Mouse (Mus musculus) spleen, adult 2 months (tissue): Measurements from ENCODE around the gene Pinlyp. TPM values are rescaled to one million over a fixed set of nuclear protein-coding genes. Genes with fewer than 3 reads are reported as not detected.

ENCODE experiments used
- DNase-seq, 2 experiments: peaks; one replicate each; pipeline versions ENCODE4 v3.0.0 to v3.0.0-alpha.2; 2012 to 2021; ENCODE audit warnings: low spot score in 2 of 2, low read depth in 1 of 2
- H3K27ac ChIP-seq: fragments of 200-500 bp; 2 replicates; pipeline ENCODE4 v1.5.1; 2012; ENCODE audit warnings: low read length, inconsistent platforms; ENCODE audit not compliant: insufficient read depth
- H3K27me3 ChIP-seq: fragments of 200-500 bp; 2 replicates; pipeline ENCODE4 v1.6.1; 2012; ENCODE audit warnings: mild to moderate bottlenecking, moderate library complexity, low read length, inconsistent platforms; ENCODE audit not compliant: control insufficient read depth, insufficient read depth
- H3K36me3 ChIP-seq: fragments of 200-500 bp; 2 replicates; pipeline ENCODE4 v1.6.1; 2012; ENCODE audit warnings: mild to moderate bottlenecking, low read length, inconsistent platforms; ENCODE audit not compliant: control insufficient read depth, insufficient read depth
- H3K4me1 ChIP-seq: fragments of 200-500 bp; 2 replicates; pipeline ENCODE4 v1.6.1; 2011; ENCODE audit warnings: inconsistent platforms; ENCODE audit not compliant: control insufficient read depth, insufficient read depth, insufficient read length
- H3K4me3 ChIP-seq: fragments of 200-500 bp; 2 replicates; pipeline ENCODE4 v1.5.1; 2011; ENCODE audit warnings: mild to moderate bottlenecking, inconsistent platforms; ENCODE audit not compliant: insufficient read depth, insufficient read length; ENCODE audit errors: extremely low read depth
- CTCF ChIP-seq: fragments of 200-500 bp; IDR thresholded peaks from 2 replicates; pipeline ENCODE4 v1.5.1; 2011; ENCODE audit warnings: mild to moderate bottlenecking, inconsistent platforms; ENCODE audit not compliant: insufficient read depth, insufficient read length, insufficient replicate concordance; ENCODE audit errors: extremely low read depth
- POLR2A ChIP-seq: fragments of 200-500 bp; IDR thresholded peaks from 2 replicates; pipeline ENCODE4 v1.6.1; 2011; ENCODE audit warnings: low read depth, low read length, inconsistent platforms
- WGBS: fragments of 180-500 bp; shearing (Covaris S2); methylation state at CpG from one replicate; pipeline ENCODE4 v1.1.7; 2018; 5-methylcytosine and 5-hydroxymethylcytosine counted together
- polyA plus RNA-seq: library from polyadenylated mRNA; depleted of rRNA; stranded (reverse); fragments of >200 nt; gene quantifications from 2 replicates; pipeline ENCODE4 v1.2.3, GENCODE M21; 2012

Gene Pinlyp
- polyA plus RNA-seq, 1 experiment = 0.23 TPM

DNA sequence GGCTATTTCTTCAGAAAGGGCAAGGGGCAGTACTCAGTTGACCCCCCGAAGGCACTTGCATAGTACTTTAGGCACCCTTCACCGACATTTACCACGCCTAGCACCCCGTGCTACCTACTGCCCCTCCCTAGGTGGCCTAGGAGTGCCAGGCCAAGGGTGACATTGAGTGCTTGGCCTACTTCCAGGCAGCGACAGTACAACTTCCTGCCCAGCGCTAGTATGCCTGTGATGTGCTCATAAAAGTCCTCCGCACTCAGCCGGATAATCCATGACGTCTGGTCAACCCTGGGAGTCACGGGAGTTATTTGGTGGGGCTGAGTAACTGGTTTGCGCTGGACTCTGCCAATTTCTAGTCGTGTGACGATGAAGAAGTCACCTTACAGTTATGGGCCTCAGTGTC lies 42.4 kb upstream of the Pinlyp start:
- peaks cover 6% of the 10 kb centered on the region for H3K4me1 ChIP-seq
- 46% methylated on average over 13 of the region's 13 CpGs for WGBS
- H3K36me3 ChIP-seq = no peaks in the 10 kb centered on the region
- DNase-seq = no peak
- no peak for TF ChIP-seq POLR2A
- TF ChIP-seq CTCF = no peak
- H3K4me3 ChIP-seq = no peak overlapping the region
- H3K27ac ChIP-seq = no peak overlapping the region
- H3K27me3 ChIP-seq = no peaks in the 10 kb centered on the region

DNA sequence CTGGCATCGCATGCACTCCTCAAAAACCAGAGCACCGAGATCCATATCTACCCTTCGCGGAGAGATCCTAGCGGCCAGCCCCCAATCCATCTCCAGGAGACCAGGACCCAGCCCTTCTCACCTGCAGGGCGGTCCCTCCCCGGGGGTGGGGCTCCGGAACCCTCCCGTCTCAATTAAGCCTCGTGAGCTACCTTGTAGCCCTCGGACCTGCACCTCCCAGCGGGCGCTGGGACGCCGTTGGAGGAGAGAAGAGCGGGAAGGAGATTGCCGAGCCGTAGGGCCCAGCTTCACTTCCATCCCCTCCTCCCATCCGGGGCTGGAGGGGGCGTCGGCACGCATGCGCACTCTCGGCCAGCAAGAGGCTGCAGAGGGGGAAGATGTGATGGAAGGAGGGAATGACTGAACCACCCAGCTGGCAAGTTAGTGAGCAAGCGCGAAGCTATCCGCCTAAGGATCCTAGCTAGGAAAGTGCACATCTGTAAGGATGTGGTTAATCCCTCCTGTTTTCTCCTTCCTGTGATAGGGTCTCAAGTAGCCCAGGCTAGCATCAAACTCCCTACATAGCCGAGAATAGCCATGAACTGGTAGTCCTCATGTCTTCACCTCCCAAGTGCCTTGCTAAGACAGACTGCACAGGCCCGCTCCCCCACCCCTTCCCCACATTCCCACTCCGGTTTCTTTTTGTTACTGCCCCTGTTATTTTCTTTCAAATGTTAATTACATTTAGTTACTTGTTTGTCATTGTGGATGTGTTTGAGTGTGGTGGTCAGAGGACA lies 41.6 kb upstream of the Pinlyp start, which contains the start of the genes Ethe1 and Zfp575:
Gene Ethe1 (plus strand): TSS at position 214 of the 776 bp plus-strand sequence.
Gene Zfp575 (minus strand): TSS at position 312 of the 776 bp plus-strand sequence.
- TF ChIP-seq POLR2A (no peak), CTCF (no peak)
- no peaks in the 10 kb centered on the region for H3K27me3 ChIP-seq
- no peak within 1 kb of the TSS for H3K27ac ChIP-seq
- peak within 1 kb of the TSS; percentile 46; the same call in 1 of the 2 replicates for H3K4me3 ChIP-seq
- peaks cover 6% of the 10 kb centered on the region for H3K4me1 ChIP-seq
- 19% methylated on average over 30 of the region's 30 CpGs for WGBS
- no peaks in the 10 kb centered on the region for H3K36me3 ChIP-seq
- DNase-seq = no peak

DNA sequence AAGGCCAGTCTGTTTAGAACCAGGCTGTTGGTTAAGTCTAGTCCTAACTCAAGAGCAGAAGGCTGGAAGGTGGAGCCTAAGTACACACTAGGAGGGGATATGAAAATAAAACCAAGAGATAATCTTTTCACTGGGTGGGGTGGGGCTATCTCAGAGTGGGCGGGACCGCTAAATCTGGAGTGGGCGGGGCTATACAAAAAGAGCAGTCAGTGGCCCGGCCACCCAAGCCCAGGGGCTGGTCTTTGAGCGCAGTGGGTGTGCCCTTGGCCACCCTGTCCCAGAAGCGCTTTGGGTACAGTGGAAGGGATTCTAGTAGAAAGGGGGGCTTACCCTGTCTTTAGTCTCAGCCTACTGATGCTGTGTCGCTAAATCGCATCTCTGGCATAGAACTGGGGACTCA lies 40.9 kb upstream of the Pinlyp start:
- TF ChIP-seq CTCF (no peak), POLR2A (no peak)
- Histone ChIP-seq H3K4me1 (peaks cover 6% of the 10 kb centered on the region), H3K4me3 (no peak overlapping the region; the same call in 1 of the 2 replicates), H3K27ac (no peak overlapping the region), H3K27me3 (no peaks in the 10 kb centered on the region), H3K36me3 (no peaks in the 10 kb centered on the region)
- no peak for DNase-seq
- WGBS = 34% methylated on average over 8 of the region's 8 CpGs

DNA sequence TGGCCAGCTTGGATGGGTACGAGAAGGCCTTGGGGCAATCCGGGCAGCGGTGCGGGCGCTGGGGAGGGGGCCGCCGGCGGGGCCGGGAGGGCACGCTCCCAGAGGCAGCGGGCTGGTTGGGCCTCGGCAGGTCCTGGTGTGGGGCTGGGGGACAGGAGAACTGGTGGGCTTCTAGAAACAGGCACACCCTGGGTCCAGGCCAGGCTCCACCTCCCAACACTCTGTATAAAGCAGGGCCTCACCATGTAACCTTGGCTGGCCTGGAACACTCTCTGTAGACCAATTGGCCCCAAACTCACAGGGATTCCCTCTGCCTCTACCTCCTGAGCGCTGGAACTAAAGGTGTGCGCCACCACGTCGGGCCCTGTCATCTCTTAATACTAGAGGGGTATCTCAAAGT lies 40.1 kb upstream of the Pinlyp start:
- Histone ChIP-seq H3K4me3 (no peak overlapping the region), H3K36me3 (no peaks in the 10 kb centered on the region), H3K27me3 (no peaks in the 10 kb centered on the region), H3K27ac (no peak overlapping the region), H3K4me1 (peaks cover 6% of the 10 kb centered on the region)
- TF ChIP-seq POLR2A (no peak), CTCF (no peak)
- WGBS = 89% methylated on average over 13 of the region's 16 CpGs
- DNase-seq = no peak

DNA sequence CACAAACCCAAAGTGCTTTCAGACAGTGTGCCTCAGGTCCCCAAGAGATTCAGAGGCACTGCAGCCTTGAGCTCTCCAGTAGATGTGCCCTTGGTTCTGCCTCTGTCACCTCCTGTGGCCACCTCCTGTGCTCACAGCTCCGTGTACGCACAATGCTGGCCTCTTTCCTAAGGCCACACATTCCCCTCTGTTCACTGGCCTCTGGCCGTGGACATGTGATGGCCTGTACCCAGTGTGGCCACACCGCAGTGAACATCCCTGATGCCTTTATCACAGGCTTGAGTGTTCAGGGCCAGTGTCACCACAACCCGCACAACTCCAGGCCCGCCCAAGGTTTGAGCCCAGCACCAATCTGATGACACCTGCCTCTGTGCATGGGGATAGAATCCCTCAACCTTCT lies 39.0 kb upstream of the Pinlyp start:
- Histone ChIP-seq H3K4me1 (peaks cover 6% of the 10 kb centered on the region), H3K4me3 (no peak overlapping the region), H3K36me3 (no peaks in the 10 kb centered on the region), H3K27me3 (no peaks in the 10 kb centered on the region), H3K27ac (no peak overlapping the region)
- TF ChIP-seq POLR2A (no peak), CTCF (no peak)
- no peak for DNase-seq
- WGBS = 95% methylated on average over 6 of the region's 6 CpGs

DNA sequence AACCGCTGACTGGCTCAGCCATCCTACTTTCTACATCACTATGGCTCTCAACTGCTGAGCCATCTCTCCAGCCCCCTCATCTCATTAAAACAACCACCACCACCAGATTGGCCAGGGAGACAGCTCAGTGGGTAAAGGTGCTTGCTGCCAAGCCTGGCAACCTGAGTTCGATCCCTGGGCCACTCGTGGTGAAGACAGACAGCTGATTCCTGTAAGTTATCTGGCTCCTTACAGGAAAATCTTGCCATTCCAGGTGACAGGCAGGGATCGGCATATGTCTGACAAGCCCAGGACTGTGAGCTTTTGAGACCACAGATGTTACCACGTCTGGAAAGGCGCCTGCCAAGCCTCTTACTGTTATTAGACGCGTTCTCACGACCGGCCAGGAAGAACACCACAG lies 31.9 kb upstream of the Pinlyp start:
- no peak for DNase-seq
- peaks cover 2% of the 10 kb centered on the region; the same call in 1 of the 2 replicates for H3K36me3 ChIP-seq
- 92% methylated on average over 10 of the region's 10 CpGs for WGBS
- no peak for TF ChIP-seq CTCF
- TF ChIP-seq POLR2A = no peak
- no peaks in the 10 kb centered on the region for H3K4me1 ChIP-seq
- no peaks in the 10 kb centered on the region for H3K27me3 ChIP-seq
- H3K27ac ChIP-seq = no peak overlapping the region
- H3K4me3 ChIP-seq = no peak overlapping the region
